Mouse (Mus musculus) gastrocnemius, postnatal 14 days (tissue): ENCODE results near the gene Nup210. TPM values are rescaled to one million over a fixed set of nuclear protein-coding genes. Genes with fewer than 3 reads are reported as not detected.

Experiments
- DNase-seq: peaks from one replicate; pipeline ENCODE4 v3.0.0; 2021; ENCODE audit warnings: mixed read lengths
- intact Hi-C: fragments of 180-260 bp; cut with DNase I; formaldehyde crosslinking; loops from one replicate; pipeline ENCODE4 v1.15.1; 2025; ENCODE audit warnings: low total_unique reads
- long read RNA-seq, 2 experiments: library from polyadenylated mRNA; stranded (forward); transcript quantifications; one replicate each; pipeline ENCODE4 v2.0.0; 2021
- total RNA-seq, 2 experiments: library from RNA; stranded (reverse); gene quantifications; 2 replicates each; pipeline ENCODE4 v1.2.3; 2021

The Nup210 gene
- total RNA-seq, result 10 to 100 TPM; 16.9 to 18.1 TPM
- long read RNA-seq, experiment 1, full-length matches to known transcripts, result 5 of 11 reads
- long read RNA-seq, experiment 1, partial matches to known transcripts, result 5 of 11 reads
- long read RNA-seq, experiment 1, other reads (novel, unspliced or antisense), result 1 of 11 reads
- long read RNA-seq, experiment 2, full-length matches to known transcripts, result 3 of 14 reads
- long read RNA-seq, experiment 2, partial matches to known transcripts, result 9 of 14 reads
- long read RNA-seq, experiment 2, other reads (novel, unspliced or antisense), result 2 of 14 reads

- intact Hi-C loops, result no loop called here
- DNase-seq, result peak; percentile 95
Measured at GRCm38 (mm10) chr6:91116244-91117145, at the start of gene Nup210. Gene Nup210 (minus strand): TSS chr6:91116829.

GRCm38 (mm10) chr6:91165210-91165609, 48.6 kb upstream of the Nup210 start:
- DNase-seq, result peak; percentile 64
- intact Hi-C loops, result loop anchor here (5.0 kb wide), 2 partner anchors 97 to 247 kb away; partner anchors contain the start of gene Wnt7a

GRCm38 (mm10) chr6:91164584-91164983, 48.0 kb upstream of the Nup210 start:
- intact Hi-C loops, result no loop called here
- no peak for DNase-seq

GRCm38 (mm10) chr6:91163195-91163911, 46.7 kb upstream of the Nup210 start:
- intact Hi-C loops, result no loop called here
- no peak for DNase-seq

DNA sequence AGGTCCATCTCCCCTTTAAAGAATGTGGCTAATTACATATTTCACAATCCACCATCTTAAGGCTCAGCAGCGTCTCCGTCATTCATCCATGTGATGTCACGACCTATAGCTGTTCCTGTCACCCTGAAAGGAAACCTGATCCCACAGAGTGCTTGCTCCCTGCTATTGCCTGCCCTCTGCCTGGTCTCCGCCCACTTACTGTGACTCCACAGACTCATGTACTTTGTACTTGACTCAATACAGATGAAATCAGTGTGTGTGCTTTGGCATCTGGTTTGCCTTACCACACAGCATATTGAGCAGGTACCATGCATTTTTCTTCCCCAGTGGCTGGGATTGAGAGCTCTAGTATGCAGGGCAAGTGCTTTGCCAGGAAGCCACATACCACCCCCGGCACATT, 45.7 kb upstream of the Nup210 start:
- DNase-seq, result no peak
- intact Hi-C loops, result no loop called here

DNA sequence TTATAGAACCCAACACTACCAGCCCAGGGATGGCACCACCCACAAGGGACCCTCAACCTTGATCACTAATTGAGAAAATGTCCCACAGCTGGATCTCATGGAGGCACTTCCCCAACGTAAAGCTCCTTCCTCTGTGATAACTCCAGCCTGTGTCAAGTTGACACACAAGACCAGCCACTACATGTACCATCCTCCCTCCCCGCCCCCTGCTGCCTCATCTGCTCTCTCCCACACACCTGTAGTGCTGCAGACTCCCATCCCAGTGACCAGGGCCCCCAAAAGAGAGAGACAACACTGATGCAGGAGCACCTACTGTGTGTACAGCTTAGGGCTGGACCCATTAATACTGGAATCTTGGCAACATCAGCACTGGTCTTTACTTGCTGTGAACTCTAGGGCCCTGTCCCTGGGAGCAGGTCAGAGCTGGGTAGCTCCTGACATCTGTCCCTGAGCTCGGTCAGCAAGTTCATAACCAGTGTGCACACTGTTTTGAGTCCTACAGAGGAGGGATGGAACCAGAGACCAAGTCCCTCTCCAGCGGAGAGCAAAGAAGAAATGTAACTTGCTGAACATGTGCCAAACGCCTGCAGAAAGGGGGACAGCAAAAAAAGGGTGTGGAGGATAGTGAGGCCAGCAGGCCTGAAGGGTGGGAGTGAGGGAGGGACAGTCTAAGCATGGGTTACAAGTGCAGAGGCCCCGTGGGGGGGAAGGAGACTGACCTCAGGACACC, 45.0 kb upstream of the Nup210 start:
- no peak for DNase-seq
- intact Hi-C loops, result no loop called here

- intact Hi-C loops, result no loop called here
- no peak for DNase-seq
Measured at GRCm38 (mm10) chr6:91160976-91161375, 44.3 kb upstream of the Nup210 start.

- intact Hi-C loops, result no loop called here
- DNase-seq, result peak; percentile 68
Measured at GRCm38 (mm10) chr6:91160399-91160798, 43.8 kb upstream of the Nup210 start.

DNA sequence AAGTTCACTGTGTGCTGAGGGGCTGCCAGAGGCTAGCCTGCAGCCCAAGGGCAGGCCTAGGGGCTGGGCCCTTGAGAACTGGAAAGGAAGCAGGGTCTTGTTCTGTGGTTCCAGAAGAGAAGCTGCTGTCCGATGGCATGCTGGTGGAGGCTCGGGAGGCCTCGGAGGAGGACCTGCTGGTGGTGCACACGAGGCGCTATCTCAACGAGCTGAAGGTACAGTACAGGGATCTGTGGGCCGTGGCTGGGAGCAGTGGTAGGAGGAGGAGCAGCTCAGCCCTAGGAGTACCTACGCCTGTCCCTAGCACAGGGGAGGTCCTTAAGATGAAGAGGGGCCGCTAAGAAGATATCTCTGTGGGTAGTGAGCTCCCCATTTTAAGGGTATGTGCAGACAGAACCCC, 42.4 kb upstream of the Nup210 start:
- no peak for DNase-seq
- intact Hi-C loops, result no loop called here

- intact Hi-C loops, result no loop called here
- no peak for DNase-seq
Measured at GRCm38 (mm10) chr6:91157237-91157570, 40.6 kb upstream of the Nup210 start.

DNA sequence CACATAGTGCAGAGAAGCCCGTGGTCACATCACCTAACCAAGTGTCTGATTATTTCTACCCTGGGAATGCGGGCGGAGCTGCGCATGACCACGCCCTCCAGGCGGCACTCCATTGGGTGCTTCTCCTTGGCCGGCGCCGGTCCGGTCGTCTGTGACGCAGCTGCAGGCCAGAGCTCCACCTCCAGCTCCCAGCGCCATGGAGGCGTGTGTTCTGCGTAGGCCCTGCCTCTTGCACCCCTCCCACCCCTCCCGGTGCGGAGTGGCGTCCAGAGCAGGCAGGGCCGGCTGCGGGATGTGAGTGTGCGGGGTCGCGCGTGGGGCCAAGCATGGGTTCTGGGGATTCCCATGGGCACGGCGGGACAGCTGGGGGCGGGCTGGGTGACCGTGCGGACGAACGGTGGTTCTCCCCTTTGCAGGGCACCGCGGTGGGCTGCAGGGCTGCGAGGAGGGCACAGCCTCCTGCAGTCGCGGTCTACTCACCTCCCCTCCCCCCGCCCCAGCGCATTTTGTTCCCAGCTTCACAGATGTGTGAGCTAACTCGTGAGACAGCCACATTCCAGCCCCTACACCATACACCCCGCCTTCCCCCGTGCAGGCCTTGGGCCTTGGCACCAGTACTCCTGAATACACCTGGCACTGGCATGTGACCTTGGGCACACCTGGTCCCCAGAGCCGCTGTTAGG, 40.1 kb upstream of the Nup210 start, which contains the start of gene Hdac11:
TSS of gene Hdac11 (plus strand) at position 112 of the 683 bp plus-strand sequence.
- peak; percentile 92 for DNase-seq
- intact Hi-C loops, result no loop called here

GRCm38 (mm10) chr6:91156062-91156461, 39.4 kb upstream of the Nup210 start:
- no peak for DNase-seq
- intact Hi-C loops, result no loop called here

- no peak for DNase-seq
- intact Hi-C loops, result no loop called here
Measured at GRCm38 (mm10) chr6:91155286-91155685, 38.7 kb upstream of the Nup210 start.

GRCm38 (mm10) chr6:91154685-91155084, 38.1 kb upstream of the Nup210 start:
- DNase-seq, result no peak
- intact Hi-C loops, result no loop called here

DNA sequence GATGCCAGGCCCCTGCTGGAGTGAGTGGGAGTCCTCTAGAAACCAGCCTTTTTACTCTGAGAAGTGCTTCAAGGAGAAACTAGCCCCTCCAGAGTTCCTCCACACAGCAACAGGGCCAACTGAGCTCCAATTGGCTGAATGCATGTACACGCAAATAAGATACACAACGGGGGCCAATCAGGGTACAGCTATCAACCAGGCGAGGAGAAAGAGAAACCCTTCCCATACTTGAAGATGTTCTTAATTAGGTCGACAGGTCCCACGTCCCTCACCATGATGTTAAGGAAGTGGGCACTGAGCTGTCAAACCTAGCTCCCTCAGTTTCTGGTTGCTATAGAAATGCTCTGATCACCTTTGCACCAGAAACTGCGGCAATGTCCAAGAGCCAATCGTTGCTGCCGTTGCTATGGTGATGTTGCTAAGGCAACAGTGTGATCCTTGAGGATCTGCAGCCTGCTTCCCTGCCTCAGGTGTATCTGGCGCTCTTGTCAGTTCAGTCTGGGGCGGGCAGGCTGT, 37.0 kb upstream of the Nup210 start:
- intact Hi-C loops, result no loop called here
- no peak for DNase-seq

- no peak for DNase-seq
- intact Hi-C loops, result no loop called here
Measured at GRCm38 (mm10) chr6:91152892-91153548, 36.4 kb upstream of the Nup210 start.

- intact Hi-C loops, result no loop called here
- no peak for DNase-seq
Measured at GRCm38 (mm10) chr6:91147152-91147770, 30.6 kb upstream of the Nup210 start.
